Mouse (Mus musculus) testis, postnatal 14 days (tissue): Measurements from ENCODE around the gene Calr4.

Experiments used
- DNase-seq: peaks from one replicate; pipeline ENCODE4 v3.0.0; 2021; ENCODE audit warnings: low spot score

Calr4 gene

GRCm38 (mm10) chr4:109279689-109280458, 45.6 kb downstream of the Calr4 start, which contains the start of gene Eps15:
Eps15 (plus strand) TSS chr4:109280268.
- peak; percentile 94 for DNase-seq

- peak; percentile 67 for DNase-seq
These were observed 46.3 kb downstream of the Calr4 start for GRCm38 (mm10) chr4:109280459-109281160.

- no peak for DNase-seq
These were observed 46.9 kb downstream of the Calr4 start for GRCm38 (mm10) chr4:109281161-109281560.

- no peak for DNase-seq
These were observed 47.7 kb downstream of the Calr4 start for GRCm38 (mm10) chr4:109281946-109282345.

- DNase-seq = no peak
These were observed 60.3 kb downstream of the Calr4 start for GRCm38 (mm10) chr4:109294629-109295028.

GRCm38 (mm10) chr4:109296510-109296909, 62.2 kb downstream of the Calr4 start:
- no peak for DNase-seq

GRCm38 (mm10) chr4:109299136-109299535, 64.9 kb downstream of the Calr4 start:
- no peak for DNase-seq
